Mouse (Mus musculus) heart, adult 9 months (tissue): ENCODE measurements around the gene Ghrh.
"Not testable (repeated sequence)": the region's sequence is repeated elsewhere in the genome, so short reads cannot be mapped to it uniquely, and the experiment has no call there.

ENCODE experiments used
- DNase-seq, 2 experiments: peaks; one replicate each; pipeline ENCODE4 v3.0.0; 2022; ENCODE audit warnings: low spot score in 2 of 2

Gene Ghrh

DNA sequence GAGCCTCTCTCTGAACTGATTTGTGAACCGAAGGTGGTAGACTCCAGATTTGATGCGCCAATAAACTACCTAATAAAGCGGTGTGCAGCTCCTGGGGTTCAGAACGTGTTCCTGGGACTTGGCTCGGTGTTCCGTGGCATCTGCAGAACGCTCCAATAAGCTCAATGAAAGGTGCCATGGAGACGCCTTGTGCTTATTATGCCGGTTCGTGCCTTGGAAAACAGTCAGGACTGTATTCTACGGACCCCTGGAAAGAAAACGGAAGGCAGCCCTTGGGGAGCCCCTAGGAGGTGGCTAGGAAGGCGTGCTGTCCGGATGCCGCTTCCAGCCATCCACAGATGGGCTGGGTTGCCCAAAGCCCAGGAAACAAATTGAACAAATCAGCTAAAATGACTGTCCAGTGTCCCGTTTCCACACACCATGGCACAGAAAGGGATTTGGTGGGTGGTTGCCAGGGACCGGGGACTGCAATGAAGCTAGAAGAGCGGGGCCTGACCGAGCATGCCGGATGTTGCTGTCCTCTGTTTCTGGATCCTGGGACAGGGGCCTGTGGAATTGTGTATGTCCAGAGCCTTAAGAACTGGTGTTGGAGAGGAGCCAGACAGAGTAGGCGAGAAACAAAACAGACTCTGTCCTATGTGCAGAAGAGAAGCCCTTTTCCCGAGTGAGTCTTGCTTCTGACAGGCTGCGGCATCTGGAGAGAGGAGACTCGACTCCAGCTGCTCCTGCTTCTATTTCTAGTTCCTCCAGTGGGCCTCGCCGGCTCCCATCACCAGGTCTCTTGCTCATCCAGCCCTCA is at the start of gene Ghrh:
Gene Ghrh (minus strand): TSS at position 146 of the 799 bp plus-strand sequence.
- DNase-seq = no peak

DNA sequence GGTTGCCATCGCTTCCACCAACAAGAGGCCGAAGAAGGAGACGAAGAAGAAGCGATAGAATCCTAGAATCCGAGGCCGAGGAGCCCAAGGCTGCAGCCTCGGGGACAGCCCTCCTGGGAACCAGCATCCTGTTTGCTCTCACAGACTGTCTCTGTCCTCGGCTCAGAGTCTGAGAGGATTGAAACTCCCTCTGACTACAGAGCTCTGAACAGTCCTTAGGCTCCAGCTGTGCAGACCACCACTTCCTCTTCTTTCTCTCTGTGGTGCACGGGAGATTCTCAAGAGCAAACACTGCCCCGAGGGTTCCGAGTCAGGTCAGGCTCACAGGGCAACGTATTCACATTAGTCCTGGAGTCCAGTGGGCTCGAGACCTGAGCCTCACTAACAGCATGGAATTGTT is 48.7 kb upstream of the Ghrh start:
- DNase-seq = no peak

DNA sequence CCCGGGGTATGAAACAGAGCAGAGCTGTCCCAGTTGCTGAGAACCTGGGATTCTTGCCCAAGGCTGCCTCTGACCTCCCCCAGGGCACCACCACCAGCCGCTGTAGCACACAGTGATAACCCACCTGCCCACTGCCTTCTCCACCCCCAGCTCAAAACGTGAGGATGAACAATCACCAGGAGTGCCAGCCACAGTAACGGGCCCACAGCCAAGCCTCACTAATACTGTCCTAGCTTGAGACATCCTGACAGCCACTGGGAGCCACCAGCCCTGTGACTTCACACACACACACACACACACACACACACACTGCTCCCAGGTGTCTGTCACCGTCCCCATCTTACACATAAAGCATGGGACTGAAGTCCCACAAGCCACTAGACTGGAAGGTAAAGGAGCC is 48.1 kb upstream of the Ghrh start:
- DNase-seq = no peak

DNA sequence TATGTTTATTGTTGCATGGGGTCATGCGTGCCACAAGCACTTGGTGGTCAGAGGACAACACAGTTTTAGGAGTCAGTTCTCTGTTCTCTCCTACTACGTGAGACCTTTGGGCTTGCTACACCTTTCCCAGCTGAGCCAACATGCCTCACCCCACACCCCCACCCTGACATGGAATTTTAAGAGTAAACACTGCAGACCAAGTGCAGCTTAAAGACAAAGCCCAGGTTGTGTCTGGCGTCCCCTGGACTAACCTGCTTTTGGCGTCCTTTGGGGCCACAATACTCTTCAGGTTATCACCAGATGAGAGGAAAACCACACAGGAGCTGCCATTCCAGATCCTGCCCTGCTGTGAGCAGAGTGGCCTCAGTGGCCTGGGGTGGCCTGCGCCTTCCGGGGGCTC is 47.6 kb upstream of the Ghrh start:
- no peak for DNase-seq

DNA sequence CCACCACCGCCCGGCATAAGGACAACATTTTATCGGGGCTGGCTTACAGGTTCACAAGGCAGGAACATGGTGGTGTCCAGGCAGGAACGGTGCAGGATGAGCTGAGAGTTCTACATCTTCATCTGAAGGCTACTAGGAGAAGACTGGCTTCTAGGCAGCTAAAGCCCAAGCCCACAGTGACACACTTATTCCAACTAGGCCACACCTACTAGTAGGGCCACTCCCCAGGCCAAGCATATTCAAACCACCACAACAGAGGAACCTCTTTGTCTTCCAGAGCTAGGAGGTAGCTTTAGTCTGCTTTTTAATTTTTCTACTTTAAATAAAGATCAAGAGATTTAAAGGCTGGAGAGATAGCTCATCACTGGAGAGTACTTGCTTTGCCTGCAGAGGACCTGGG is 46.2 kb upstream of the Ghrh start:
- DNase-seq = no peak

DNA sequence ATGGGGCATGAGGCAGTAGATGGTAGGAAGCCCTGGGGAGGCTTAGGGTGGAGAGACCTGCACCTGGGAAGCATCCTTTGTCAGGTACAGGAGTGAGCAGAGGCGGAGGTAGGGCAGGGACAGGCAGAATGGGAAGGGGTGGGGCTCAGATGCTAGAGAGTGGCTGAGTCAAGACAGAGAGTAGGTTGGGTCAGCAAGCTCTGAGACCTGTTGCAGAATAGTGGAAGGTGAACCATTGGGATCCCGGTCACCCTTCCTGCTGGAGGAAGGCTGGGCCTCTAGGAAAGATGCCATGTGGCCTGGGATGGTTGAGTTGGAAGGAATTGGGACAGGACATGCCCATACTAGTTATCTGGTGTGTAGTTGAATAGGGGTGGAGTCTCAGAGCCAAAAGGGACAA is 45.0 kb upstream of the Ghrh start:
- no peak for DNase-seq

DNA sequence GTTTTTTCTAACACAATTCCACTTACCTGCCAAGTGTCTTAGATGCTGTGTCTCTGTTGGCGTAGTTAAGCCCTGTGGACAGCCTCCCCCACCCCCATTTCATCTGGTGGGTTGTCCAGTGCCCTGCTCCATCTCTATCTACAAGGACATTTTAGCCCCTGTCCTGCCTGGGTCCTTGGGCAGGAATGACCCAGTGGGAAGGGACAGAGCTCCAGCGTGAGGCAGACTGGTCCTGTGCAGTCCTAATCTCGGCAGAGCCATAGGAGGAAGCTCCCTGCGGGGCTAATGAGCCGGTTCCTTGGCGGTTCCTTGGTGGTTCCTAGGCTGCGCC is 42.2 kb upstream of the Ghrh start:
- no peak for DNase-seq

DNA sequence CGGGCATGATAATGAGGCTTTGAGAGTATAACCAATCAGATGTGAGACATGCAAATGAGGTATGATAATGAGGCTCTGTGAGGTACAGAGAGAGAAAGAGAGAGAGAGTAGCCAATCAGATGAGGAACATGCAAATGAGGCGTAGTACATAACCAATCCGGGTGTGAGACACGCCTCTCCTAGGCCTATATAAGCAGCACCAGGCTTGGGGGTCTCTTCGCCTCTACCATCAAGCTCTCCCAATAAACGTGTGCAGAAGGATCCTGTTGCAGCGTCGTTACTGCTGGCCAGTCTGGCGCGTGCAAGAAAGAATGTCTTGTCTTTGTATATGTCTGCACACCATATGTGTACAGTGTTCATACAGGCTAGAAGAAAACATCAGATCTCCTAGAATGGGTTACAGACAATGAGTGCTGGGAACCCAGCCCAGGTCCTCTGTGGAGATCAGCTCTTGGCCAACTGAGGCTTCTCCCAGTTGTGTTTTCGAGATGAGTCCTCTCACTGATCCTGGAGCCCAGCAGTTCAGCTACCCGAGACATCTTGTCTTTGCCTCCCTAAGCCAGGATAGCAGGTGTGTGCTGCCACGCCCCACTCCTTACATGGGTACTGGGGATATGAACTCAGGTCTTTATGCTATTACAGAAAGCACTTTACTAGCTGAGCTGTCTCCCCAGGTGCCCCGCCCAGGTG is 41.7 kb upstream of the Ghrh start:
- not testable (repeated sequence) for DNase-seq

DNA sequence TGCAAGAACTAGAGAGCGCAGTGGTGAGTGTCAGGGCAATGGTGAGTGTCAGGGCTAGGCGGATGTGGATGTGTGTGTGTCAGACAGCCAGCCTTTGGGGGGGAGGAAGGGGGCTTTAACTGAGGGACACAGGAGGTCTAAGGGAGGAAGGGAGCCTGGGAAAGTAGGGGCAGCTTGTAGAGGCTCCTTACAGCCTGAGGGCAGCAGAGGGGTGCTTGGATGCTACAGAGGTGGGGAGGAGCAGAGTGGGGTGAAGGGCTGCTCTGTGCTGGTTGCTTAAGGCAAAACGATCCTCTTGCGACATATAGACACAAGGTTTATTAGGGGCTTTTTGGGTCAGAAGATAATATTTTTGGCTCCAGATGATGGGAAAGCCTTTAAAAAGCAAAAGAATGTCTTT is 37.5 kb upstream of the Ghrh start:
- no peak for DNase-seq

DNA sequence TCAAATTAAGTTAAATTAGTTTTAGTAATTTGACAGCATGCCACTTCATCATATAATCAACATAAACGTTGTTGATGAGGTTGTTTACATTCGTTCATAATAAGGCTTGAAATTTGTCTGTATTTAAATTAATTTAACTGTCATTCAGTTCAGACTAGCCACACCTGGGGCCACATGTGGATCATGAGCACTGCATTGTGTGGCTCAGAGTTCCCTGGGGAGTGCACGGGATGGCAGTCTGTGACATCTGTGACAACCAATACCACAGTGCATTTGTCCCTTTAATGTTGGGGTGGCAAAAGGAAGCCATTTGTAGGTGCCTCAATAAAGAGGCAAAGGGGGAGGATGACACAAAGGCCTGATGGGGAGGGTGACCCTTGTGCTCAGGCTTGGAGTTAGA is 29.7 kb upstream of the Ghrh start:
- no peak for DNase-seq

DNA sequence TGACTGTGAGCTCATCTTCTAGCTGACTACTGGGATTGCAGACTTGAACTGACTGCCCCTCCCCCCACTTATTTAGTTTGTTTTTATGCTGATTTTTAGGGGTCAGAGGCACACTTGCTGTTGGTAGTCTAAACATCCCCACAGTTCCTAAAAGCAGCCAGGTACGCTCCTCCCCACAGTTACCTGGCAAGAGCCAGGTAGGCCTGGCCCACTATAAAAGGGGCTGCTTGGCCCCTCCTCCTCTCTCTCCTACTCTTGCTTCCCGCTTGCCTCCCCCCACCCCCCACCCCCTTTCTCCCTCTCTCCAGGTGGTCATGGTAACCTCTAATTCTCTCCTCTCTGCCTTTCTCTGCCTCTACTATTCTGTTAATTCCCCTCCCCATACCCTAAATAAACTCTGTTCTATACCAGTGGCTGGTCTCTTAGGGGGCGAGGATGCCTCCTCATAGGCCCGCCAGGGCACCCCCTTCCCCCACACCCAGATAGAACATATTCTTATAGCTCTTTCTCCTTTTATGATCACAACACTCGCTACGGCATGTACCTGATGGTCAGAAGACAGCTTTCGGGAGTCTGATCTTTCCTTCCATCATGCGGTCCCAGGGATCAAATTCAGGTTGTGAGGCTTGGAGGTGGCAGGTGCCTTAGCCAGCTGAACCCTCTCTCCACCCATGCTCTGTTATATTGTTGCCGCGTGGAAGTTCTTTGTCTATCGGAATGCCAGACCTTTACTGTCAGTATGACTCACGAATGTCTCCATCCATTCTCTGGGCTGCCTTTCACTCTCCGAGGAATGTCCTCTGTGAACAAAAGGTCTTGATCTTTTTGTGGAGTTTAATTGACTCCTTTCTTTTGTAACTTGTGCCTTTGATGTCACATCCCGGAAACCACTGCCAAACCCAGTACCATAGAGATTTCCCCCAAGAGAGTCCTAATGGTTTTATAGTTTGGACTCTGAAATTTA is 28.8 kb upstream of the Ghrh start:
- no peak for DNase-seq

DNA sequence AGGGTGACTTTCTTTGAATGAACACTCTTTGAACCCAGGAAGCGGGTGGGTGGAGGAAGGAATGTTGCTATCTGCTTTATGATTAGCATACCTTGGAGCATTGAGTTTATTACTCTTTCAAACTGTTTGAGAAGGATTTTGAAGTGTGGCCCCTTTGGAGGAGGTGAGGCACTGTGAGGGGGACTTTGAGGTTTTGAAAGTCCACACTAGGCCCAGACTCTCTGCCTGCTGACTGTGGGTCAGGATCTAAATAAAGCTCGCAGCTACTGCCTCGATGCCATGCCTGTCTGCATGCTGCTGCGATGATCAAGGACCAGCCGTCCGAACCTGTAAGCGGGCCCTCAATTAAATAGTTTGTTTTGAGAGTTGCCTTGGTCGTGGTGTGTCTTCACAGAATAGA is 27.7 kb upstream of the Ghrh start:
- DNase-seq = no peak

DNA sequence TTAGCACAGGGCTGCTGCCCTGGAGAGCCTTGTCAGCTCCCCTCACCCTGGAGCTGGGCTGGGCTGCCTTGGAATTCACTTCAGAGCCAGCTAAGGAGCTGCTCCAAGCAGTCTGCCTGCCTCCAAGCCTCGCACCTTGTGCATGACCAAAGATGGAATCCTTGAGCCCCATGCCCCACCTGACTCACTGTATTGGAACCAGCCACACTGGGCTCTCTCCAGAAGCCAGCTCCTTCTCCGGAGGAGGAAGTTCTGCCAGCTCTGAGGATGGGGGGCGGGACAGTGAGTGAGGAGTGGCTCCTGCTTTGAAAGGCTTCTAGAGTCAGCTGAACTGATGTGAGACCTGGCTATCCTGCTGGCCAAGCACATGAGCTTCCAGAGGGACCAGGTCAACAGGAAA is 26.4 kb upstream of the Ghrh start:
- no peak for DNase-seq

DNA sequence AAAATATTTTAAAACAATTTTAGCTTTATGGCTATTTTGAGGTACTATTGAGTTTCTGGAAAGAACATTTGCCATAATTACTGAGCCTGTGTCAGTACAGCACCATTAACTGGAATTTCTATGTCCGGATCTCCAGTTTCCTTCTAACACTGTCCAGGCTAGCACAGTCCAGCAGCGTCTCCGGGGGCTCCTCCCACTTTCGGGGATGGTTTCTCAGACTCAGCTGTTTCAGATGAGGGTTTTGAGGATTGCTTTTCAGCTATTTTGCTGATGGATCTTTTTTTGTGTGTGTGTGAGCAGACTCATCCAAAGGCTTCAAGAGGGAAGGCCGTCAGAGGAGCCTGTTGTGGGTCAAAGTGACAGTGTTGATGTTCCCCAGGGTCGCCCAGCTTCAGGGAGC is 24.4 kb upstream of the Ghrh start:
- DNase-seq = peak; percentile 10 to 33

DNA sequence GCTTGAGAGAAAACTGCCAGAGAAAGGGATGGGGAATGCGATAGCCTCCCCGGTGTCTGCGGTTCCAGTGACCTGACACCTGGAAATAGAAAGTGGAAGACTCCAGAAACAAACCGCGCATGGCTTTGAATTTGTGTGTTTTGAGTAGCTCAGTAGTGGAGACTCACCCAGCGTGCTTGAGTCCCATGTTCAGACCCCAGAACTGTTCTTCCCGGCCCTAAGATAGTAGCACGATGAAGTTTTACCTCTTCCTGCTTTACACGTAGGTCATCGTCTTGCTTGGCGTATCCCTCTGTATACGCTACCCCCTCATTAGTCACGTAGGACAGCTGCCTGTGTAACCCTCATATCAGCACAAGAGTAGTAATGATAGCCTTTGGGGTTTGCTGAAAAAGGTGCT is 20.7 kb upstream of the Ghrh start:
- no peak for DNase-seq

DNA sequence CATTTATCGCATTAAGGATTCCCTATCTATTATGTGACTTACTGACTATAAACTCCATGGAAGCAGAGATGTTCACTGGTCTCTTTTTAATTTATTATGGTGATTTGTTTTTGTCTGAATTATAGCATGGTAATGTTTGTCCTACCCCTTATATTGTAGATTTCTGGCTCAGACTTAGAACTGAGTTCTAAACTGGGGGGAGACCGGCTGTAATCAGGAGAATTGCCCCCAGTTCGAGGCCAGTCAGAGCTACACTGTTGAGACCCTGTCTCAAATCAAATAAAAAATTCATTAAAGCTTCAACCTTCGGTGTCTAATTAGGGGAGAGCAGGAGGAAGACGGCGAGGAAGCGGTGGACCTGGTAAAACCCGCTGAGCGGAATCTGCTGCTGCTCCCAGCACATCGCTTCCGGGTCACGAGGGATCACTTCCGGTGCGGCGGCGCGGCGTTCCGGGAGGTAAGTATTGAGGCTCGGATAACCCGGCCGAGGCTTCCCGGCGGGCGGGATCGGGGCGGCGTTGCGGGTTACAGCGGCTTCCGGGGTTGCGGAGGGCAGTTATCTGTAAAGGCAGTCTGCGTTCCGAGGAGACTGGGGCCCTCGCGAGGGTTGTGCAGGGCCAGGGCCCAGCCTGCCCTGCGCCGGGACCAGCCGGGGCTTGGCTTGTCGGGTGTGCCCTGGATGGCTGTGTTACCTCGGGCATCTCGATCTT is 20.0 kb upstream of the Ghrh start, which contains the start of gene Manbal:
Gene Manbal (plus strand): TSS at position 411 of the 710 bp plus-strand sequence.
- peak; percentile 92 to 93 for DNase-seq

DNA sequence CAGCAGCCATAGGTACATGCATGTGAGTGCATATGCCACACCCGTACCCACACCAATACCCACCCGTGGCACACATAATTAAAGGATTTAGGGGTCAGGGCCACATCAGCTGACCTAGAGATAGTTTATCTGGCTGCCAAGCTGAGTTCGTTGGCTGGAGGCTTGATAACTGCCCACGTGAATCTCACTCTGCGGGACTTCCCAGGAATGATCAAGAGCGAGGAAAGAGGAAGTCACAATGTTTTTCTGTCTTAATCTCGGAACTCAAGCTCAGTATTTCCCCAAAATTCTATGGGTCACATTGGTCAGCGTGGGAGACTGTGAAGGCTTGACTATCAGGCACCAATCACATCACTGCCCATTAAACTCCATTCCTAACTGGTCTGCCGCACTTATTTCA is 19.5 kb upstream of the Ghrh start:
- DNase-seq = peak; percentile 9 to 26

DNA sequence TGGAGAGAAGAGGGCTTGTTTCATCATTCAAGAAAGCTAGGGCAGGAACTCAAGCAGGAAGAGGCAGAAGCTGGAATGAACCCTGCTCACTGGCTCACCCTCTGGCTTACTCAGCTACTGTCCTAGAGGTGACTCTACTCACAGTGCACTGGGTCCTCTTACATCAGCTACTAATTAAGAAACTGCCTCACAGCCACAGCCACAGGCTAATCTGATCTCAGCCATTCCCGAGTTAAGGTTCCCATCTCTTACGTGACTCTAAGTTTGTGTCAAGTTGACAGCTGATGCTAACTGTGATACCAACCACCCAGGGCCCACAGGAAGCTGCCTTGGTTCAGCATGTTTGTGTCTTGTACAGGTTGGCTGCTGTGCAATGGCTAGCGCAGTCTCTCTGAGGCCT is 15.7 kb upstream of the Ghrh start:
- no peak for DNase-seq

DNA sequence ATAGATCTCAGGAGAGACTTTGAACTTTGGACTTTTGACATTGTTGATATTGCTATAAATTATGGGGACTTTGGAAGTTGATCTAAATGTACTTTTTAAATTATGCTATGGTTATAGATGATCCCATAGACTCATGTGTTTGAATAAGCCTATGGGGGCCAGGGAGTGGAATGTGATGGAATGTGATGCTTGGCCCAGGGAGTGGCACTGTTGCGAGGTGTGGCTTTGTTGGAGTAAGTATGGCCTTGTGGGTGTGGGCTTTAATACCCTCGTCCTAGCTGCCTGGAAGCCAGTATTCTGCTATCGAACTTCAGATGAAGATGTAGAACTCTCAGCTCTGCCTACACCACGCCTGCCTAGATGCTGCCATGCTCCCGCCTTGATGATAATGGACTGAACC is 12.7 kb upstream of the Ghrh start:
- no peak for DNase-seq

DNA sequence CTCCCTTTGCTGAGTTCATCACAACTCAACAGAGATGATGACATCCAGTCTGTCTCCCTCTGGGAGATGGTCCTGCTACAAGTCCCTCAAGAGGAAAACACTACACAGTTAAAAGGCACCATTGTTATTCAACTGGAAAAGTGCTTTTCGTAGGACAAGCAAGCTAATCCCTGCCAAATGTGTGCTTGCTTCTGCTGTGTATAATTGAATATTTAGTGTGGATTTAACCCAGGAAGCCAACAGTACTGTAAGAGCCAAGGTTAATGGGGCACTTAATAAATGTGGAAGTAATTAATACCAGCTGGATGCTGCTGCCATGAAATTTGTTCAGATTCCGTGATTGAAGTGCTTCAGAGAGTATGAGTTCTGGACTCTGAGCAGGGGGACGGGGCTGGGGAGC is 6.8 kb upstream of the Ghrh start:
- DNase-seq = no peak

DNA sequence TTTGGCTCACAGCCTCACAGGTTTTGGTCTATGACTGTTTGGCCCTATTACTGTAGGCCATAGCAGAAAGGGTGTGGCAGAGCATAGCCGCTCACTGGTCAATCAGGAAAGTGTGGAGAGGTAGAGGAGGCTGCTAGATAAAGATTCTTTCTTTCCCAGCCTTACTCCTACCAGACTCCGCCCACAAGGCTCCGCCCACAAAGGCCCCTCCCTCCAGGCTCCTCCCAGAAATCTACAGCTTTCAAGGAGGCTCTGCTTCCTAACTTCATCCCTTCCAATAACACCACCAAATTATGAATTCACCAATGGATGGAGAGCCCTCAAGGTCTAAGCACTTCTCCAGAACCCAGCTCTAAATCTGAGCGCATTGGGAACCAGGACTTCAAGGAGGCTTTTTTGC is 5.9 kb upstream of the Ghrh start:
- DNase-seq = no peak
